Mouse (Mus musculus) spleen, postnatal 14 days (tissue): Measurements from ENCODE around the gene Sptbn4.
A peak's percentile ranks its signal among the peaks of the same experiment; 100 is the strongest.

Source experiments
- DNase-seq, 2 experiments: peaks; one replicate each; pipeline ENCODE4 v3.0.0; 2021 to 2022; ENCODE audit warnings: low spot score in 2 of 2

Sptbn4 gene

DNA sequence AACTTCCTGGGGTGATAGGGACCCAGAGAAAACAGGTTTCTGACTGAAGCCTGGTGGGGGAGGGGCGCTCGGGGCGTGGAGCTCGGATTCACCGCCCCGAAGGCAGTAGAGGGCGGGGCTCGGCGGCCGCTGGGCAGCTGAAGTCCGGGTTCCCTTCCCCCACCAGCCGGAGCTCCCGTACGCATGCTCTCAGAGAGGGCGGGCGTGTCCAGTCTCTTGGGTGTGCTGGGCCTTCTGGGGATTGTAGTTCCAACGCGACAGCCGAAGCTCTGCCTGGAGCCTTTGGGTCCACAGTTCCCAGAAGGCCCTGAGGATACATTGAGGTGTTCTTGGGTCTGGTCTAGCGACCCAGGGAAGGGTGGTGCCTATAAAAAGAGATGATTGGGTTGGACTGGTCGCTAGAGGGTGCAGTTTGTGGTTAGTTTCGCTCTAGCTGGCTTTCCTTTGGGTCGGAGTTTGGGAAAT is 27.0 kb upstream of the Sptbn4 start:
- peak; percentile 96 for DNase-seq

DNA sequence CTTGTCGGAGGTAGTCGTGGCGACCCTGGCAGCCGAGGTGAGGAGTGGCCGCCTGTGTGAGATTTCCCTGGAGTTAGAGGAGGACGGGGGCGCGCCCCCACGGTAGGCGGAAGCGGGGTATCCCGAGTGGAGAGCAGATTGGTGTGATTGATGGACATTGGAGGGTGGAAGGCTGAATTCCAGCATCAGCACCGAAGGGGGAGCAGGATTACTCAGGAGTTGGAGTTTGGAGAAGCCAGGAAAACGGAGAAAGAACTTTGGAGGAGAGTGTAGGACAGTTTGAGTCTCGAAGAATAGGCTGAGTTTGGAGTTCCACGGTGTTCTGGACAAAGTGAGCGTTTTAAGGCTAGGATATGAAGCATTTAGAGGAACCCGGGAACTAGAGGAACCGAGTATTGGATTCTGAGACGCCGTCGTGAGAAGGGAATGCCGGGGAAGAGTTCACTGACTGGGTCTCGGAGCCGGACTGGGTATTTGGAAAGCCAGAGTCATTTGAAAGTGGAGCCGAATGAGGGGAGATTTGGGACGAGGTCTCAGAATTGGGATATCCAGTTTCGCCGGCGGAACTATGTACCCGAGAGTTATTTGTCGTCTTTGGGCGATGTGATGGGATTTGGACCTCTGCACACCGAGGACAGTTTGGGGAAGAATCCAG is 26.5 kb upstream of the Sptbn4 start:
- no peak for DNase-seq

DNA sequence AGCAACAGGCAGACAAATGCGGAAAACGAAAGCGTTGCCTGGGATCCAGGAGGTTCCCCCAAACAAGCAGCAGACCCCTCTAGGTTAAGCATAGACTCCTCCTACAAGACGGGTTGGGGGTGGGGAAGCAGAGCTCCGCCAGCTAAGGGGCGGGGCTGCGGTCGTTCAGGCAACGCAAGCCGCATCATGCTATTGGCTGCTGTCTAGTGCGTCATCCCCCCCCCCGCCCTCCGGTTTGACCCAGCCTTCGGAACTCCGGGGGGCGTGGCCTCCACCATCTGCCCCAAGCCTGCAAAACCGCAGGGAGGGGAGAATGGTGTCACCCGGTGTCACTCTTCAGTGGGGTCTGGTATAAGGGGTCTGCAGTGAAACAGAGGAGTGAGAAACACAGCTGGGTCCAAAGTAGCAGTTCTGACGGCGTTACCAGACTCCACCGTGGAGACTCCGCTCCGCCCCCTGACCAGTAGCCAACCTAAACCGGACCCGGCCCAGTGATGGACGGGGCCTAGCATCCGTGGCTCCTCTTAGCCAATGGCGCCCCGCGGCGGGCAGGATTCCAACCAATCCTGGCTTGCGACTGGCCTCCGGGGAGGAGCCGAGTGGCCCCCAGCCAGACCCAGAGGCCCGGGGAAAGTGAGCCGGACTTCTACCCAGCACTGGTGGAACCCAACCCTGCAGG is 25.8 kb upstream of the Sptbn4 start, which contains the start of gene Sertad3:
Gene Sertad3 (plus strand): TSS at position 613 of the 679 bp plus-strand sequence.
- DNase-seq, result peak; percentile 97 to 98

DNA sequence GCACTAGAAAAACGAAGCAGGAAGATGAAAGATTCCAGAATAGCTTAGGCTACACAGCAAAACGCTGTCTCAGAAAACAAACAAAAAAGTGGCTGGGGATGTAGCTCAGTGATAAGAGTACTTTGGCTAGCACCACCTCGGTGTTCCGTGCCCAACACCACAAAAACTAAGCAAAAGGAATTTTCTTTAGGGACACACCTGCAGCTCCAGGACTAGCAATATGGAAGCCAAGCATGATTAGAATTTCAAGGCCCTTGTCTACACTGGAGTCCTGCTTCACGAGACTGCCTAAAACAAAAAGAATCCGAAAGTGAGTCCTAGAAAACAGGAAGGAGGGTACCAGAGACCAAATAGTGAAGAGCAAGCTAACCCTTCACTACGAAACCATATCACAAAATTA is 25.1 kb upstream of the Sptbn4 start:
- no peak for DNase-seq

DNA sequence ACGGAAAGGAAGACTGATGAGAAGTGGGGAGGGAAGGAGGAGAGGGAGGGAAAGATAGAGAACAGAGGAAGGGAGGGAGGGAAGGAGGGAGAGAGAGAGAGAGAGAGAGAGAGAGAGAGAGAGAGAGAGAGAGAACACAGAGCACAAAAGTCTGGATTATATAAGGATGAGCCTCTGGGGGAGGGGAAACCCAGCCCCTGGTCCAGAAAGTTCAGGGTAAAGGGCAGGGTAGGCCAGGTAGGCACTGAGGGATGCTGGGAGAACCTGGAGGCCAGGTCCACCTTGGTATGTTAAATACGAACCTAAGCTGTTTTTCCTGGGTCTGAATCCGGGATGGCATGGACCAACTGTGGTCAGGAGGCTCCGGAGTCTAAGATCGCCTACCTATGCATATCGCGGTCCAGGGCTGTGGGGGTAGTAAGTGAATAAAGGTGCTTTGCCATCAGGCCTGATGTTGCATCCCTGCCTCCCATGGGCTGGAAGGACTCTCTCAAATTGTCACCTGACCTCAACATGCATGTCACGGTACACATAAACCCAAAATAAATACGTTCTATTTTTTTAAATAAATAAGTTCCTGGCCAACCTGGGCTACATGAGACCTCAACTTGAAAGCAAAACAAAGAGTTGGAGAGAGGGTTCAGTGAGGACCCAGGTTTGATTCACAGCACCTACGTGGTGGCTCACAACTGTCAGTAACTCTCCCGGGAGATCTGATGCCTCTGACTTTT is 24.1 kb upstream of the Sptbn4 start:
- DNase-seq, result no peak

DNA sequence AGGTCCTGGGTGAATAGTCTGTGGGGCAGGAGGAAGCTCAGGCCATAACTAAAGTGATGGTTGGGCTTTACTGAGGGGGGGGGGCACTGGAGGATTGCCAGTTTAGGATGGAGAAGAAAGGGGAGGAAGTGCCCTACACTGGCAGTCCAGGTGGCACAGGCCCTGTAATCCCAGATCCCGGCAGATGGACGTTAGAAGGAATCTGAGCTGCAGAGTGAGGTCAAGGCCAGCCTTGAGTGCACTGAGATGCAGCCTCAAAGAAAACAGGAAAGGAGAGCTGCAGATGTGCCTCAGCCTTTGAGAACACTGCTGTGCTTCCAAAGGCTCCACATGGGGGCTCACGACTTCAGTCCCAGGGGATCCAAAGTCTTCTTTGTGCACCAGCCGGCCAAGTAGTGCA is 20.2 kb upstream of the Sptbn4 start:
- DNase-seq, result no peak

DNA sequence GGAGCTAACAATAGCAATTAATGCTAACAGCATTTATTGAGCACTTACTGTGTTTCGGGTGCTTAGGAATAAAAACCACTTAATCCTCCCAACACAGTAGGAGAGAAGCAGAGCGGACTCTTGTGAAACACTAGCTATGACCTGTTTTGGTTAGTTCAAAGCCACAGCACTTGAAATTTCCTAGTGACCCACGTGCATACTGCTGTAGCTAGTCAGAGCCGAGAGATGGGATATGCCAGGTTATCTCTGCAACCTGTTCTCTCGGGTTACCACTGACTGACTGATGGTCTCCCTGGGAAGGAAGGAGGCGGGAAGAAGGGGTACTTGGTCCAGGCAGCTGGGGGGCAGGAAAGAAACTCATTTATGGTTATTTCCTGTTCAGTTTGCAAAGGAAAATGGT is 13.0 kb upstream of the Sptbn4 start:
- no peak for DNase-seq

DNA sequence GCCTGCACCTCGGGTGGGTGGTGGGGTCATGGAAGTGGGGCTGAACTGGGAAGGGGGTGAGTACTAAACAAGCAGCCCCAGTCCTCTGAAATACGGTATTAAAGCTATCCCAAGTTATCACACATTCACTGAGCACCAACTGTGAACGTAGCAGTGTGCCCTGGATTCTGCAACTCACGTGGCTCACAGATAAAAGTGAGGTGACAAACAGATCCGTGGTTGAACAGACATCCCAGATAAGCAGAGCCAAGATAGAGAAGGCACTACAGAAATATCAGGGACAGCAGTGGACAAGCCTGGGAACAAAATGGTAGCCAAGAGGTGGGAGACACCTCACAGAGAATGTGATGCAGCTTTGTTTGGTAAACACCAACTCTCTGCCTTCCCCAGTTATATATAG is 12.2 kb upstream of the Sptbn4 start:
- no peak for DNase-seq

DNA sequence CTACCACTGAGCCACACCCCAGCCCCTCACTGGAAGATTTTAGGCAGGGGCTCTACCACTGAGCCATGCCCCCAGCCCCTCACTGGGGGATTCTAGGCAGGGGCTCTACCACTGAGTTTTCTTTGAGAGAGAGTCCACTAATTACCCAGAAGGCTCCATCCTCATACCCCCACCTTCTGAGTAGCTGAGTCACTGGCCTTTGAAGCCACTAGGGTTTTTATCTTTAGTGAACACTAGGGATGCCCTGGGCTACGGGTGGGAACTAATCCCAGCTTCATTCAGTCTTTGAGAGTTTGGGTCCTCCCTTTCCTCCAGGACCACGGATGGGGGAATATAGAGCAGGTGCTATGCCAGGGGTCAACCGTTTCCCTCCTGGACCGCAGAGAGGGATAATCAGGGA is 11.1 kb upstream of the Sptbn4 start:
- DNase-seq, result no peak

DNA sequence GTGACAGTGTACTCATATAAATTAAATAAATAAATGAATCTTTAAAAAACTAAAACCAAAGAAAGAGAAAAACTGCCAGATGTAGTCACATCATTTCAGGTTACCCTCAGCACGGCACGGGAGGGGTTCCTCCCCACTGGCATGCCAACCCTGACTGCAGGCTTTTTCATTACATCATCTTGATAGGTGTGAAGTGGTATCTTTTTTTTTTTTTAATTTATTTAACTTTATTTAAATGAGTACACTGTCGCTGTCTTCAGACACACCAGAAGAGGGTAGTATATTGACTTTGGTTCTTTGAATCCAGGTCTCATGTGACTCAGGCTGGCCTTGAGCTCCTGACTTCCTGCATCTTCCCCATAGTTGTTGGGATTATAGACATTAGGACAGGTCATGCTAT is 7.8 kb upstream of the Sptbn4 start:
- no peak for DNase-seq

DNA sequence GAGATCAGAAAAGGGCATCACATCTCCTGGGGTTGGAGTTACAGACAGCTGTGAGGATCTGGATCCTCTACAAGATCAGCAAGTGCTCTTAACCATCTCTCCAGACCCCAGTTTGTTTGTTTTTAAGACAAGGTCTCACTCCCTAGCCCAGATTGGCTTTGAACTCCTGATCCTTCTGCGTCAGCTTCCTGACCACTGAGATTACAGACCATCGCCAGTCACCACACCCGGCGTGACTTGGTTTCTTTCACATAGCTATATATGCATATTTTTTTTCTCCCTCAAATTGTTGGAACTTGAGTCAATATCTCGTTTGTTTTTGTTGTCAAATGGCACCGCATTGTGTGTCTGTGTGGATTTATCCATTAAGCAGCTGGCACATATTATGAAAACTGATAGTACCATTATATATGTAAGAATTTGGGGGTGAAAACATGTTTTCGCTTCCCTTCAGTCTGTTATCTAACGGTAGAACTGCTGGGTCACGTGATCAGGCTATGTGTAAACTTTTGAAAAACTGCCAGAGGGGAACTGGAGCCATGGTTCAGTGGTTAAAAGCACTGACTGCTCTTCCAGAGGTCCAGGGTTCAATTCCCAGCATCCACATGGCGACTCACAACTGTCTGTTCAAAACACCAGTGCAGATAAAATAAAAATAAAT is 7.1 kb upstream of the Sptbn4 start:
- DNase-seq, result no peak

DNA sequence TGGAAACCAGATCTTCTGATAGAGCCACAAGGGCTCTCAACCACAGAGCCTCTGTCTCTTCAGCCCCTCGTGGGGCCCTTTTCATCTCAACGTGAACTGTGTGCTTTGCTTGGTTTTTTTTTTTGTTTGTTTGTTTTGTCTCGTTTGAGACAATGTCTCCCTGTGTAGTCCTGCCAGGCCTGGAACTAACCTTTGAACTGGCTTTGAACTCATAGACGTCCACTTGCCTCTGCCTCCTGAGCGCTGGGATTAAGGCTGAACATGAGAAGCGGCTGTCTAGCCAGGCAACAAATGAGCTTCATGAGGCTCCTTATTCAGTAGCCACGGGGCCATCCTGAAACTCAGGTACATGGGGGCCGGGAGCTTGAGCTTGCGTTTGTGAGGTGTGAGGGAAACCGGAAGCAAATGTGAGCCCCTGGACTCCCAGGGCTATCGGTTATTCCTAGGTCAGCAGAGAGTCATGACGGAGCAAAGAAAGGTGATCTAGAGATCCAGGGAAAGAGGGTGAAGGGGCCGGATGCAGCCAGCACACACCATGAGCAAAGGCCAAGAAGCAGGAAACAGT is 4.8 kb upstream of the Sptbn4 start:
- no peak for DNase-seq

DNA sequence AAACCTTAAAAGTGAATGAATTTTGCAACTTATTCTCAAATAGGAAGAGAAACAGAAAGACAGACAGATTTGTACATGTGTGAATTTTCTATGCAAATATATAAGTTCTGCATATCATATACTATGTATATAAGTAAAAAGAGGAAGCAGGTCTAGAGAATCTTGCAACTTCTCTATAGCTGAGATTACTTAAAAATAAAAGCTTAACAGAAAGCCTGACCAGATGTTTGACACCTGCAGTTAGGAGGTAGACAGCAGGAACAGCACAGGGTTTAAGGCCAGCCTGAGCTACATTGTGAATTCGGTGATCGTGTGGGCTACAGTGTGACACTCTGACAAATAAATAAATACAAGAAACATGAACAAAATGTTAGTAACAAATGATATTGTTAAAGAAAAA is 3.9 kb upstream of the Sptbn4 start:
- DNase-seq, result no peak

DNA sequence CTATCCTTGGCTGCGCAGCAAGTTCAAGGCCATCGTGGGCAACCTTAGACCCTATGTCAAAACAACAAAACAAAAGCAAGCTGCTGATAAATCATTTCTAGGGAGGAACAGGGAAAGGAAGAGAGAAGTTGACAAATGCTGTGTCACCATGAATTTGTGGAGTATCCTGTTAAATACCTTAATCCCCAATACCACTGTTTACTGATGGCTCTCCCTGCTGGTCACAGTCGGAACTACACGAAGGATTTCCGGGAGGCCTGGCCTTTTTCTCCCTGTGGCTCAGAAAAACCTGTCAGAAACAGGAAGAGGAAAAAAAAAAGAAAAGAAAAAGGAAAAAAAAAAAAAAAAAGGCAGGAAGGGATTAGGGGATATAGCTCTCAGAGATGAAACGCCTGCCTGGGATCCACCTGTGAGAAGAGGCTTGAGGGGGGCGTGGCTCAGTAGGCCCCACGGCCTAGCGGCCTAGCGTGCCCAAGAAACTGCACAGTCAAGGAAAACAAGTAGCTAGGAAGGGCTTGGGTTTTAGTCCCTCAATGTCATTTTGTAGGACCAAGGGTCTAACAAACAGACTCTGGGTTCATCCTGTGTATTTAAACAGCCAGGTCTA is 1.9 kb upstream of the Sptbn4 start:
- peak; percentile 55 to 78 for DNase-seq

DNA sequence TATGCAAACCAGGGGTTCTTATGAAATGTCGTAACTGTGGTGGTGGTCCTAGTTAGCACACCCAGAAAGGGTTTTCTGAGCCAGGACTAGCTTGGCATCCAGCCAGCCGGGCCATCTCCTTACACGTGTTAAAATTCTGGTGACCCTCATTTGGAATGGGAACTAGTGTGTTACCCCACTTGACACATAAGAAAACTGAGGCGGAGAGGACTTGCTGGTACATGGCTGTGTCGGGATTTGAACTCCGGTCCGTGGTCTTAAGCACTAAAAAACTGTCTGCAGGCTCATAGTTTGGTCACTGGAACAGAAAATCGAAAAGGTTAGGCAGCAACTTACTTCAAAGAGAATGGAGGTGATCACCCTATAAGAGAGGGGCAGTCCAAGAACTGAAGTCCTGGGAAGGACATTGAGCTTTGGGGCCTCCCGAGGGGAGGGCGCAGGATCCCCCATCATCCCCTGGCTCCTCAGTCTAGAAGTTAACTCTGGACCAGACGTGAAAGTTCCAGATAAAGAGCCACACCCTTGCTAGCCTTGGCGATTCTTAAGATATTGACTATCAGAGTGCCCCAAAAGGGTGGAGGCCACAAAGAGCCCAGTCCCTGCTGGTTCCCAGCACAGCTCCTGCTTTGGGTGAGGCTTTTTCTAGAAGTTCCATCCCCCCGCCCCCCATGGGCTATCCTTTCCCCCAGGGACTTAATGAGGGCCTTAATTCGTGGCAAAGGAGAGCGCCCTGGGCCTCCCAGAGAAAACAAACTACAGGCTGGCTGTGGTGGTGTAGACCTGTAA is 1.1 kb upstream of the Sptbn4 start:
- DNase-seq, result peak in 1 of 2 experiments; percentile 34

DNA sequence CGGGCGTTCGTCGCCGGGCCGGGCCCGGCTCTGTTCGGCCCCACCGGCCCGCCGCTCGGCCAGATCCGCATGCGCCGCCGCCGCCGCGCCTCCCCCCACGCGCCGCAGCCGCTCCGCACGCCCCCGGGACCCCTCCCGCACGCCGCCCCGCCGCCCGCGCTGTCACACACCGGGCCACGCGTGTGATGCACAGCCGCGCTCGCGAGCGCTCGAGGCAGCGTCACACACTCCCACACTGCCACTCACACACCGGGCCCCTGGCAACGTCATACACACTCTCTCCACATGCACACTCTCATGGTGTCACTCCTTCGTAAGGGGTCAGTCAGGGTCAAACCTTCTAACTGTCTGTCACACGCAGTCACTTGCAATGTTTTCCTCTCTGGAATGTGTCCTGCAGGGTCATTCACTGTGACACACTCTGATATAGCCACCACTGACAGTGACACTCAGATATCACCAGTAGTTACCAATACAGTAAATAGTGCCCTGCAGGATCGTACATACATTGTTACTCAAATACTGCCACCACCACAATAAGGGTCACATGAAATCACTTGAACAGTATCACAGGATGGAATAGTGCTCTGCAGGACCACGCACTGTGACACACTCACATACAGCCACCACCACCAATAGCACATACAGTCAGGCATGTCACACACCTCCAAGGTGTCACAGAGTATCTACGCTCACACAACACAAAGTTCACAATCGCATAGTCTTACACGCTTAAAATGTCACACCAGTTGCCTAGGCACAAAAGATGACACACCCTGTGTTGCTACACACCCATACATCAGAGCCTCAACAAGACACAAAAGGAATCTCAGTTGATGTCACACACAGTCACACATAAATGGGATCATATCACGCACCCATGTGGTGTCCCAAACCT is 716 bp downstream of the Sptbn4 start:
- DNase-seq, result no peak

DNA sequence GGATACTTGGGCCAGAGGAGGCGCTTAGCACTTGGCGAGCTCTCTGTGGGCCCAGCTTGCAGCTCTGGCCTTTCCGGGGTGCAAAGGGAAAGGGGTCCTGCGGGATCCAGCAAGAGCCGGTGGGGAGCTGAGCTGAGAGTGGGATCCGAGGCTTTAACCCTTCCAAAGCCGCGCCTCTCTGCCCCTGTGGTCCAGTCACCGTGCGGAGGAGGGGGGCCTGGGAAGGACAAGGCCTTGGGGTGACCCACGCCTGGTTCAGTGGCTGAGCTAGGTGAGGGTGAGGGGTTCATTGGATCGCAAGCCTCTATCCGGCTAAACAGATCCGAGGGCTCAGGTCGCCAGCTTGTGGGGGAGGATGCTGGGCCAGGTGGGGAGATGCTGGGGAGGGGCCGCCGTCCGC is 1.4 kb downstream of the Sptbn4 start:
- no peak for DNase-seq

DNA sequence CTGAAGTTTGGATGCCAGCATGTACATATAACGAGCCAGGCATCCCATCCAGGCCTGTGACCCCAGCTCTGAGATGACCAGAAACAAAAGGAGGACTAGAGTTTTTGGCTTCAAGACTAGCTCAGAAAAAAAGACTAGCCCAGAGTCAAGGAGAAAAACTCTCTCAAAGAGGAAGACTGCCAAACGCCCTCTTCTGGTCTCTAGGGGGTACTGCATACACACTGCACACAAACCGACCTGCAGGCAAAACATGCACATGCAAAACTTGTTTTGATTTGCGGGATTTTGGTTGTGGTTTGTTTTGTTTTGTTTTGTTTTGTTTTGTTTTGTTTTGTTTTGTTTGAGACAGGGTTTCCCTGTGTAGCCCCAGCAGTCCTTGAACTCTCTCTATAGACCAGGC is 7.5 kb downstream of the Sptbn4 start:
- no peak for DNase-seq

DNA sequence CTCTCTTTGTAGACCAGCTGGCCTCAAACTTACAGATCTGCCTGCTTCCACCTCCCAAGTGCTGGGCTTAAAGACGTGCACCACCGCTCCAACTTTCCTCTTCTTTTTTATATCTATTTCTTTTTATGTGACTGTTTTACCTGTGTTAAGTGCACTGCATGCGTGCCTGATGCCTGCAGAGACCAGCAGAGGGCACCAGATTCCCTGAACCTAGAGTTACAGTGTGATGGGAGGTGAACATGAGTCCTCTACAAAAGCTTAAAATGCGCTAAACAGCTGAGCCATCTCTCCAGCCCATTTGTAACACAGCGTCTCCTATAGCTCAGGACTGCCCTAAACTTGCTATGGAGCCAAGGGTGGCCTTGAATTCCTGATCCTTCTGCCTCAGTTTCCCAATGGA is 9.9 kb downstream of the Sptbn4 start:
- peak in 1 of 2 experiments; percentile 46 for DNase-seq

DNA sequence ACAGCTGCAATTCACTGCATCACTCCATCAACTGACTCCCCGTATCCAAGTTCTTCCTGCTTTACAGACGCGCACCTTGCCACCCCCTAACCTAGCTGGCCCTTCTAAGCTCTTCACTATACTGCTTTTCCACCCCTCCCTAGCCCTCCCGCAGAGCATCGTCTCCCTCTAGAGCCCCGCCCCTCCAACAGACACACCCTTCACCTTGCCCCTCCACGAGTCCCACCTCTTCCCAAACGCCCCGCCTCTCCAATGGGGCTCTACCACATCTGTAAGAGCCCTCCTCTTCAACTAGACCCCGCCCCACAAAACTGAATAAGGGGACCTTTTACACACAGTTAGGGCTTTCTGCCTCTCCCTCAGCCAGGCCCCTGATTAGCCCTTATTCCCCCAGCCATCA is 13.7 kb downstream of the Sptbn4 start:
- no peak for DNase-seq
